Mouse (Mus musculus) hindbrain, embryonic 13.5 days (tissue): ENCODE data around the gene Olfr508. TPM values are rescaled to one million over a fixed set of nuclear protein-coding genes. Genes with fewer than 3 reads are reported as not detected.
"Not testable (repeated sequence)": the region's sequence is repeated elsewhere in the genome, so short reads cannot be mapped to it uniquely, and the experiment has no call there.

Experiments
- ATAC-seq: fragments of 200-750 bp; cut with Nextera tagmentation; 2 replicates; pipeline ENCODE4 v1.8.0; 2017; ENCODE audit warnings: moderate TSS enrichment; ENCODE audit not compliant: low FRiP score
- H3K27ac ChIP-seq: fragments of 300-500 bp; sonication (generic); 2 replicates; pipeline ENCODE4 v1.5.1; 2015; ENCODE audit warnings: inconsistent platforms, mild to moderate bottlenecking, moderate library complexity
- H3K27me3 ChIP-seq: fragments of 300-500 bp; sonication (generic); 2 replicates; pipeline ENCODE4 v1.6.1; 2015; ENCODE audit warnings: mild to moderate bottlenecking, inconsistent platforms
- H3K36me3 ChIP-seq: fragments of 300-500 bp; sonication (generic); 2 replicates; pipeline ENCODE4 v1.6.1; 2015; ENCODE audit warnings: mild to moderate bottlenecking, inconsistent platforms
- H3K4me1 ChIP-seq: fragments of 300-500 bp; sonication (generic); replicated peaks from 2 replicates; pipeline ENCODE4 v1.6.1; 2015; ENCODE audit warnings: inconsistent platforms
- H3K4me2 ChIP-seq: fragments of 300-500 bp; sonication (generic); 2 replicates; pipeline ENCODE4 v1.6.1; 2015; ENCODE audit warnings: inconsistent platforms, mild to moderate bottlenecking, moderate library complexity
- H3K4me3 ChIP-seq: fragments of 300-500 bp; sonication (generic); 2 replicates; pipeline ENCODE4 v1.5.1; 2015; ENCODE audit warnings: mild to moderate bottlenecking, inconsistent platforms
- H3K9ac ChIP-seq: fragments of 300-500 bp; sonication (generic); 2 replicates; pipeline ENCODE4 v1.6.1; 2015; ENCODE audit warnings: mild to moderate bottlenecking, inconsistent platforms
- H3K9me3 ChIP-seq: fragments of 300-500 bp; sonication (generic); 2 replicates; pipeline ENCODE4 v1.6.1; 2016; ENCODE audit warnings: inconsistent platforms
- WGBS: fragments of 180-500 bp; shearing (Covaris S2); methylation state at CpG from one replicate; pipeline ENCODE4 v1.1.7; 2015; 5-methylcytosine and 5-hydroxymethylcytosine counted together
- polyA plus RNA-seq: library from polyadenylated mRNA; unstranded; fragments of >200 nt; fragmentation: Nextera tagmentation; extraction: Ambion mirVana; gene quantifications from 2 replicates; pipeline ENCODE4 v1.2.1, GENCODE M21; 2015

Gene Olfr508
- polyA plus RNA-seq, result not detected in 2 replicates

DNA sequence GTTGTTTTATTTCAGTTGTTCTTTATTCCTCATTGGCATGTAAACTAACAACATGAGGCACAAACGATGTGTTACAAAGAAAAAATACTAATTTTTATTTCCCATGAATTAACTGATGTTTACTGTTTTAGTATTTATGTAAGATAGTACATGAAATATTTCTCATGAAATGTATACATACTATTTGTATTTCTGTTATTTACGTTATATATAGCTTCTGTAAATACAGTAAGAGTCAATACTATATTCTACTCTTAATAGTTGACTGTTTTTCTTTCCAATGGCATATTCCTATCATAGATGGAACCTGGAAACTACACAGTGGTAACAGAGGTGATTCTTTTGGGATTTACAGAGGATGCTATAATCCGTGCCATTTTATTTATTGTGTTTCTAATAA lies at the start of gene Olfr508:
Gene Olfr508, plus strand, starts transcription at position 301 of the 400 bp plus-strand sequence.
- no peaks in the 10 kb centered on the region for H3K4me1 ChIP-seq
- ATAC-seq, result no peak
- H3K36me3 ChIP-seq, result no peaks in the 10 kb centered on the region
- WGBS, result 88% methylated on average over 3 of the region's 3 CpGs
- no peak within 1 kb of the TSS for H3K4me3 ChIP-seq
- H3K9ac ChIP-seq, result no peak within 1 kb of the TSS
- H3K27me3 ChIP-seq, result no peaks in the 10 kb centered on the region
- H3K4me2 ChIP-seq, result no peak within 1 kb of the TSS
- no peak within 1 kb of the TSS for H3K27ac ChIP-seq
- H3K9me3 ChIP-seq, result no peaks in the 10 kb centered on the region

DNA sequence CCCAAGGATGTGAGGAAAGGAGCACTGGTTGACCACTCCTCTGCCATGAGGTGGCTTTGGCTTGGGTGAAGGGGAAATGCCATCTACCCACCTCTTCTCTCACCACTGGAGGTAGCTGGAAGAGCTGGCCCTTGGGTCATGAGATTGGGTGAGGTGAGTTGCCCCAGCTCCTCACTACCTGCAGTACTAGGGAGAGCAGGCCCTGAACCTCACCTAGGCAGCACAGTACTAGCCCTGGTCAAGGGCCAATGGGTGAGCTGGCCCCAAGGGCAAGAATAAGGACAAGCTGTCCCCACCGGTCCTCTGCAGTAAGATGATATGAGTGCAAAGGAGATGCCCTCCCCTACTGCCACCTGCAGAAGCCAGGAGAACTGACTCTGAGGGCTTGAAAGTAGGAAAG lies 40.0 kb upstream of the Olfr508 start:
- H3K9ac ChIP-seq, result no peak overlapping the region
- no peaks in the 10 kb centered on the region for H3K36me3 ChIP-seq
- ATAC-seq, result no peak; the same call in 1 of the 2 replicates
- no peaks in the 10 kb centered on the region for H3K27me3 ChIP-seq
- no peaks in the 10 kb centered on the region for H3K9me3 ChIP-seq
- H3K27ac ChIP-seq, result no peak overlapping the region
- 100% methylated on average over 1 of the region's 1 CpGs for WGBS
- no peak overlapping the region for H3K4me2 ChIP-seq
- H3K4me3 ChIP-seq, result no peak overlapping the region
- no peaks in the 10 kb centered on the region for H3K4me1 ChIP-seq

DNA sequence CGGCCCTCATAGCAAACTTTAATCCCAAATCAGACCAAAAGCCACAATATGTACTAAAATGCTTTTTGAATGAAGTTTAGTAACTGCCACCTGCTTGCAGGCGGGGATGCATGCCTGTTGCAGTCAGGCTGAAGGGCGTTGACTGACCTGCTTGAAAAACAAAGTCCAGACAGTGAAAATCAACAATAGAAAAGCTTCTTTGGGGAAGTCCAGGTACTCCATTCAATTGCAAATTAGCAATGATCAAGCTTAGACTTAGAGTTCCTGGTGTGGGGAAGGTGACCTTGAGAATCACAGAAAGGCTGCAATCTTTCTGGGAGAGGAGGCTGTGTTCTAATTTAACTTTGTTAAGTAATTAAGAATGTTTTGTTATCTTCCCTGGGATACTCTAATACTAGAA lies 27.9 kb upstream of the Olfr508 start:
- not testable (repeated sequence) for H3K4me3 ChIP-seq, H3K27me3 ChIP-seq, H3K9me3 ChIP-seq, H3K4me2 ChIP-seq, H3K36me3 ChIP-seq, H3K27ac ChIP-seq, H3K9ac ChIP-seq, ATAC-seq, H3K4me1 ChIP-seq
- whole genome bisulfite sequencing, result 83% methylated on average over 3 of the region's 3 CpGs

DNA sequence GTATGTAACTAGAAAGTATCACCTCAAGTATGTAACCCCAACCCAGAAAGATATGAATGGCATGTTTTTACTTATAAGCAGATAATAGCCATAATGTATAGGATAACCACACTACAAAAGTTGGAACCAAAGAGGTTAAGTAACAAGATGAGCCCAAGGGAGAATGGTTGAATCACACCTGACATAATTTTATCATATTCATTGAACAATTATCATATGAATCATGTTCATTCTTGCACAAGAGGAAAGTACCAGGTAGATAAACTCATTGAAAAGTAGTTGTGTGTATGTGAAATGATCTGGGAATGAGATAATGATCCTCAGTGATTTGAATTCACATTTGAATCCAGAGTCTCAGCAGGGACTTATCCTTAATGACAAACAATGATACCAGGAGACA lies 19.3 kb upstream of the Olfr508 start, which contains the start of gene Olfr506:
Gene Olfr506, plus strand, starts transcription at position 301 of the 400 bp plus-strand sequence.
- Histone ChIP-seq H3K27me3 (no peaks in the 10 kb centered on the region), H3K27ac (no peak within 1 kb of the TSS), H3K9me3 (no peaks in the 10 kb centered on the region), H3K36me3 (no peaks in the 10 kb centered on the region), H3K4me2 (no peak within 1 kb of the TSS), H3K9ac (no peak within 1 kb of the TSS), H3K4me3 (no peak within 1 kb of the TSS), H3K4me1 (no peaks in the 10 kb centered on the region)
- no peak for ATAC-seq

DNA sequence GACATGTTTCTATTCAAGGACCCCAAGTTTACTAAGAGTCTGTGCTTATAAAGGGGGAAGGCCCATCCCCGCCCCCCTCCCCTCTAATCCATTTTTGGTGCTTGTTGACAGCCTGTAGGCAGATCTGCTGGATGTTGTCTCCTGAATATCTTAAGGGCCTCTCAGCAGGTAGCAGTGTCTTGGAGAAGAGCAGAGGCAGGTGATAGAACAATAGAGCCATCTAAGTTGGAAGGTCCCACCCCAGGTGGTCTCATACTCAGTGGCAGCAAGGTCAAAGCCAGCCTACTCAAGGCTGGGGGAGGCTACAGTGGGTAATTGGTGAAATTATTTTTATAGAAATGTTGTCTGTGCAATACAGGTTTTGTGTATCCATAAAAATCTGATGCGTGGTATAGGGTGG lies 15.7 kb upstream of the Olfr508 start:
- H3K36me3 ChIP-seq, result no peaks in the 10 kb centered on the region
- H3K4me3 ChIP-seq, result no peak overlapping the region
- H3K4me2 ChIP-seq, result no peak overlapping the region
- H3K27ac ChIP-seq, result no peak overlapping the region
- whole genome bisulfite sequencing, result 85% methylated on average over 2 of the region's 2 CpGs
- ATAC-seq, result no peak
- H3K9ac ChIP-seq, result no peak overlapping the region
- H3K9me3 ChIP-seq, result no peaks in the 10 kb centered on the region
- H3K27me3 ChIP-seq, result no peaks in the 10 kb centered on the region
- H3K4me1 ChIP-seq, result no peaks in the 10 kb centered on the region

DNA sequence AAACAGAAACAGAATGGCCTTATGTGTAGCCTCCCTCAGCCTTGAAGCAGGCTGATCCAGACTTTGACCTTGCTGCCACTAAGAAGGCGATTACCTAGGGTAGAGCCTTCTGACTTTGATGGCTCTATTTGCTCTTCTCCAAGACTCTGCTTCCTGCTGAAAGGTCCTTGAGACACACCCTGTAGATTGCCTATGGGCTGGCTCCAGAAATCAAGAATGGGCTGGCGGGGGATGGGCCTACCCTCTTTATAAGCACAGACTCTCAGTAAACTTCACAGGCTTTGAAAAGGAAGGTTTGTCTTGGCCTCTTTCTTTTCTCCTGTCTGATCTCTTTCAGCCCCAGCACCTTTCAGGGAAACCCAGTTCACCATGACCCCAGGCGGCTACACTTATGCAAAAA lies 13.0 kb upstream of the Olfr508 start:
- WGBS, result 74% methylated on average over 3 of the region's 3 CpGs
- ATAC-seq, H3K27me3 ChIP-seq: not testable (repeated sequence)

DNA sequence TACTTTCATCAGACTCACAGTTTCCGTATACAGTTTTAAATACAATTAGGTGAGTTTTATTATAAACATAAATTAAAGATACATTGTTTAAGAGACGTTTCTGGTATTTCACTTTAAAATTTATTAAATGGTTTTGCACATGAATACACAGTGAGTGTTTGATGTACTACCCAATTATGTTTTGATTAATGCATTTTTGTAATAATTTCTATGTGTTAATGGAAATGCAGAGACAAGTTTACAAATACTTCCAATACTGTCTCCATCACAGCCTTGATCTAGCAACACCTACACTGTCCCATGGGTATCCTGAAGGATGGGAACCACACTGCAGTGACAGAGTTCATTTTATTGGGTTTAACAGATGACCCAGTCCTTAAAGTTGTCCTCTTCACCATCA lies 8.3 kb upstream of the Olfr508 start, which contains the start of gene Olfr507:
Gene Olfr507, plus strand, starts transcription at position 301 of the 400 bp plus-strand sequence.
- WGBS, result 82% methylated on average over 2 of the region's 2 CpGs
- H3K27me3 ChIP-seq, result no peaks in the 10 kb centered on the region
- no peaks in the 10 kb centered on the region for H3K9me3 ChIP-seq
- H3K27ac ChIP-seq, result no peak within 1 kb of the TSS
- no peak within 1 kb of the TSS for H3K4me2 ChIP-seq
- no peaks in the 10 kb centered on the region for H3K4me1 ChIP-seq
- H3K36me3 ChIP-seq, result no peaks in the 10 kb centered on the region
- no peak within 1 kb of the TSS for H3K4me3 ChIP-seq
- no peak within 1 kb of the TSS for H3K9ac ChIP-seq
- no peak for ATAC-seq

More for the DNA sequence above, 13.0 kb upstream of the Olfr508 start:
- not testable (repeated sequence) for H3K9me3 ChIP-seq, H3K9ac ChIP-seq, H3K4me2 ChIP-seq, H3K4me3 ChIP-seq, H3K36me3 ChIP-seq, H3K27ac ChIP-seq, H3K4me1 ChIP-seq

DNA sequence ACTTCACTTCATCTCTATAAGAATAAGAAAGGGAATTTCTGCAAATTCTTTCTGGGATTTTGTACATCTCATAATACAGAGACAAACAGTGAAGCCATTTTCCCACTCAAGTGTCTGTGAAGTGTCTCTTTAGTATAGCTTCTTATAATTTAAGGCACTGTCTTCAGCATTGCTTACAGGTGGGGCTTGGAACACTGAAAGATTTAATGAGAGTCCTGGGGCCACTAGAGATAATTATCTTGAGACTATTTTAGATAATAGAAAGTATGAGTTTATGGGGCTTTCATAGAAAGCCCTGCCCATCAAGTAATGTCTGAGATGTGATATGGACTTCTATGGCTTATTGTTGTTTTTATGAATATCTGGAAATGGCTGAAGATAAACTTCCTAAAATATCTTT lies 22.0 kb downstream of the Olfr508 start, which contains the start of gene Olfr509:
Gene Olfr509, minus strand, starts transcription at position 101 of the 400 bp plus-strand sequence.
- ATAC-seq, result no peak
- Histone ChIP-seq H3K4me3 (no peak within 1 kb of the TSS), H3K27ac (no peak within 1 kb of the TSS), H3K9ac (no peak within 1 kb of the TSS), H3K27me3 (no peaks in the 10 kb centered on the region), H3K4me2 (no peak within 1 kb of the TSS), H3K36me3 (no peaks in the 10 kb centered on the region), H3K9me3 (no peaks in the 10 kb centered on the region), H3K4me1 (no peaks in the 10 kb centered on the region)

DNA sequence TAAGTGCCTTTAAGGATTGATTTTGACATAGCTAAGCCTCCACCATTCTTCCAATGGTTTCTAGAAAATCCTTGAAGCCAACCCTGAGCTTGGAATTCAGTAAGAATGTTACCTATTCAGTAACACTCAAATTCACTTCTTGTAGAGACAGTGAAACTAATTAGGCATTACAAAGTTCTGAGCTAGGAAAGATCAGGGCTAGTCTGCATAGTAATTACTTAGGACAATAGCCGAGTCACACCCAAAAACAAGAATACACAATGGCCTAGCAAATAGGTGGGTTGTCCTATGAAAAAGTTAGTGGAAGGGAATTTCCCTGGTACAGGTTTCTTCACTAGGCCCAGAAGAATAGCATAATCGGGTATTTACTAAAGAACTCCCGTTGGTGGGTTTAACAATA lies 32.6 kb downstream of the Olfr508 start:
- 88% methylated on average over 3 of the region's 3 CpGs for WGBS
- no peak overlapping the region for H3K27ac ChIP-seq
- no peaks in the 10 kb centered on the region for H3K4me1 ChIP-seq
- H3K4me3 ChIP-seq, result no peak overlapping the region
- no peak overlapping the region for H3K9ac ChIP-seq
- H3K9me3 ChIP-seq, result no peaks in the 10 kb centered on the region
- H3K4me2 ChIP-seq, result no peak overlapping the region
- H3K36me3 ChIP-seq, result no peaks in the 10 kb centered on the region
- H3K27me3 ChIP-seq, result no peaks in the 10 kb centered on the region
- no peak for ATAC-seq

DNA sequence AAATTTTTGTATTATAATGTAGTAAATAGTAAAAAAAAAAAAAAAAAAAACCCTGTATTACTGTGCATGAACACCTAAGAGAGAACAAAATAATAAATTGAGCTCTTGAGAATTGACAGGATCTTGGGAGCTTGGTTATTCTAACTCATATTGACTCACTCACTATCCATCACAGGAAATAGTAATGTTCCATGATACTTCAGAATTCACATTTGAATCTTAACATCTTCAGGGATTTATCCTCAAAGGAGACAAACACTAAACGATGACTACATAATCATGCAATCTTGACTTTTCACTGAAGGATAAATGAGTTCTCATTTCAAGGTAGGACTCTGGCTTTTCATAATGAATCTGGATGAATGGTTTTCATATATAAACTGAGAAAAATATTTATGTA lies 36.3 kb downstream of the Olfr508 start, which contains the start of gene Olfr510:
Gene Olfr510, plus strand, starts transcription at position 301 of the 400 bp plus-strand sequence.
- H3K36me3 ChIP-seq, result no peaks in the 10 kb centered on the region
- no peak within 1 kb of the TSS for H3K4me3 ChIP-seq
- no peaks in the 10 kb centered on the region for H3K27me3 ChIP-seq
- 100% methylated on average over 1 of the region's 1 CpGs for WGBS
- no peaks in the 10 kb centered on the region for H3K9me3 ChIP-seq
- no peaks in the 10 kb centered on the region for H3K4me1 ChIP-seq
- H3K4me2 ChIP-seq, result no peak within 1 kb of the TSS
- ATAC-seq, result no peak
- no peak within 1 kb of the TSS for H3K9ac ChIP-seq
- no peak within 1 kb of the TSS for H3K27ac ChIP-seq

DNA sequence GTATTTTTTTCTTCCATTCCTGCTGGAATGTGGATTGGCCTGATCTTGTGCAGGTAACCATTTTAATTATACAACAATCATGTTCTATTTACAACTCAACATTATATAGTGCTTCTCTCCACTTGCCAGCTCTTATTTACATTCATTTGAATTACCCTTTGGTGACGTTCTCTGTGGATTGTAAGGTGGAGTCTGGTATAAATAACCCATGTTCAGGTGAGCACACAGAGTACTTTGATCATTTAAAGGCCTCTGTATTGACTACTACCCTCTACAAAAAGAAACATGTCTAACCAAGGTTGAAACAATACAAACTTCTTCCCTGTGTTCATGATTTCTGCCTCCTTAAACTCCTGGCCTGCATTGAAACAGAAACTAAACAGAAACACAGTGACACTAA lies 41.3 kb downstream of the Olfr508 start:
- WGBS, result 85% methylated on average over 1 of the region's 1 CpGs
- Histone ChIP-seq H3K27me3 (no peaks in the 10 kb centered on the region), H3K4me1 (no peaks in the 10 kb centered on the region), H3K4me2 (no peak overlapping the region), H3K27ac (no peak overlapping the region), H3K9me3 (peaks cover 3% of the 10 kb centered on the region; the same call in 1 of the 2 replicates), H3K4me3 (no peak overlapping the region), H3K9ac (no peak overlapping the region), H3K36me3 (no peaks in the 10 kb centered on the region)
- ATAC-seq, result no peak

DNA sequence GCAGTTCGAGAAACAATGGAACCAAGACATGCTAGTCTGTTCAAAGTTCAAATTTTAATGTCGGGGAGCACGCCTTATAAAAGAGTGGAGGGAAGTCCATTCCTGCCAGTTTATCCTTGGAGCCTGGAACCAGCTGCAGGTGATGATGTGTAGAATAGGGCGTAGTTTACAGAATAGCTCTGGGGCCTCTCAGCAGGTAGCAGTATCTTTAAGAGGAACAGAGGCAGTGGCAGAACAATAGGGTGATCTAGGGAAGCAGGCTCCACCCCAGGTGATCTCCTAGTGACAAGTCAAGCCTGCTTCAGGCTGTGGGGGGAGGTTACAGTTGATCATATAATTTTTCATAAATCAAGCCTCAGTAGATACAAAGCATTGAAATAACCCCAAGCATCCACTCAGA lies 49.1 kb downstream of the Olfr508 start:
- no peak overlapping the region for H3K9ac ChIP-seq
- ATAC-seq, result no peak
- H3K4me1 ChIP-seq, result no peaks in the 10 kb centered on the region
- H3K36me3 ChIP-seq, result no peaks in the 10 kb centered on the region
- H3K27ac ChIP-seq, result no peak overlapping the region
- 80% methylated on average over 4 of the region's 4 CpGs for WGBS
- no peak overlapping the region for H3K4me3 ChIP-seq
- peaks cover 3% of the 10 kb centered on the region; the same call in 1 of the 2 replicates for H3K9me3 ChIP-seq
- no peak overlapping the region for H3K4me2 ChIP-seq
- H3K27me3 ChIP-seq, result no peaks in the 10 kb centered on the region
